Mouse (Mus musculus) neural tube, embryonic 10.5 days (tissue): Measurements from ENCODE around the gene Mtmr4.

ENCODE experiments used
- DNase-seq: peaks from one replicate; pipeline ENCODE4 v3.0.0-alpha.2; 2017; ENCODE audit warnings: low spot score; ENCODE audit errors: extremely low spot score

Mtmr4 gene

GRCm38 (mm10) chr11:87581933-87582710 lies 9.8 kb upstream of the Mtmr4 start:
- DNase-seq, result no peak

- no peak for DNase-seq
These were observed 8.5 kb upstream of the Mtmr4 start for GRCm38 (mm10) chr11:87583291-87584034.

GRCm38 (mm10) chr11:87584711-87585505 lies 7.1 kb upstream of the Mtmr4 start:
- no peak for DNase-seq

DNA sequence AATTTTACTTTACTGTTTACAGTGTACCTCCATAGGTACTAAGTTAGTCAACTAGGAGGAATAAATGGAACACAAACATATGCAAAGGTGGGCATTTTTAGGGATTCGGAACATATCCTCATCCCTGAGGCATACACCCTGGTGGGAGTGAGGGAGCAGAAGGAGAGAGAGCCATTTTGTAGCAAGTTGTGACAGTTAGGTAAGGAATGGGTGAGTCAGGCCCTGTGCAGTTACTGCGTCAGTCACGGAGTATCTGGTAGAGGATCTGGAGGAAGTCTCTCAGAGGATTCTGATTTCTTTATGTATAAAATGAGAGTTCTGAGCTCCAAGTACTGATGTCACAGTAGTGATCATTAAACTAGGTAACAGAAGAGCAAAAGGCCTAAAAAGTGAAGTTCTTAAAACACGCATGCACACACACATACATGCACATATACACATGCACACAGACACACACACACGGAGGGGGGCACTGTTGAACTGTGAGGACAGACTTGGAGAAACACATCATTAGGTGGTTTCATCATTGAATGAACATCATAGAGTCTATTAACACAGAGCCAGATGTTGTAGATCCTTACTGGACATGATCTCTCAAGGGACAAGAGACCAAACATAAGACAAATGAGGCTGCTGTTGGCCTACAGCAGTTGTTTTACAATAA lies 4.6 kb upstream of the Mtmr4 start:
- no peak for DNase-seq

DNA sequence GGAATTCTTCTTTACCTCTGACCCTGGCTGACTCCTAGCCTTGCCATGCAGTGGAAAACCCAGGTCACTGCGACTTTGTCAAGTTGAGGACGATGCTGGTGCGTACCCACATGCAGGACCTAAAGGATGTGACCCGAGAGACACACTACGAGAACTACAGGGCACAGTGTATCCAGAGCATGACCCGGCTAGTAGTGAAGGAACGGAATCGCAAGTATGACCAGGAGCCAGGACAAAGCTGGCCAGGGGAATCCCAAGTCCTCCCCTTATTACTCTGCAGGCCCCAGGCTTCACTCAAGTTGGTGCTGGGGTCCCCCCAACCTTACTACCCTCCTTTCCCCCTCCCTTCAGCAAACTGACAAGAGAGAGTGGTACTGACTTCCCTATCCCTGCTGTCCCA lies 2.4 kb upstream of the Mtmr4 start:
- DNase-seq, result no peak

DNA sequence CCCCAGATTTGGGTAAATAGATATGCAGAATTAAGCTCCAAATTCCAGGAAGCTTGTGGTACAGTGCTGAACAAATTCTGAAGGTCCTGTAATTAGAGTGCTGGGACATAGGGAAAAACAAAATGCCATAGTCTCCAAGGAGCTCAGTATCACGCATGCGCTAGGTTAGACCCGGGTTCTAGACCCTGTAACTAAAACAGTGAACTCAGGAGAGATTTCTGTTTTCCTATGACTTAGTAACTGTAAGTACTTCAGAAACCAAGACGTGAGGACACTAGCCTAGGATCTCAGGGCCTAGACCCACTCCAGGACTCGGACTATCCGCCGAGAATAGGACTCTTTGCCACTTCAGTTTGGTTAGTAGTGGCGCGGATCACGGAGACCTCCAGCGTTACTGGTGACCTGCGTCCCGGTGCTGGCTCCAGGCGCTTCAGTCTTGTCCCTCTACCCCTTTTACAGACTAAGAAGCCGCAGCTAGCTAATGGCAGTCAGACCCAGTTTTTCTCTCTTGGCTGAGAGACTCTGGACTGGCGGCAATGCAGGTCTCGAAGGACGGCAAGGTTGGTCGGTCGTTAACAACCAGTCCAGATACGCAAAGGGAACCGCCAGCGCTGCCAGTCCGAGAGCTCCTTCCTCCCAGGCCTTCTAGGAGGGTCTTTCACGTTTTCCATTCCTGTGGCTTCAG lies 979 bp upstream of the Mtmr4 start:
- DNase-seq, result peak; percentile 61

DNA sequence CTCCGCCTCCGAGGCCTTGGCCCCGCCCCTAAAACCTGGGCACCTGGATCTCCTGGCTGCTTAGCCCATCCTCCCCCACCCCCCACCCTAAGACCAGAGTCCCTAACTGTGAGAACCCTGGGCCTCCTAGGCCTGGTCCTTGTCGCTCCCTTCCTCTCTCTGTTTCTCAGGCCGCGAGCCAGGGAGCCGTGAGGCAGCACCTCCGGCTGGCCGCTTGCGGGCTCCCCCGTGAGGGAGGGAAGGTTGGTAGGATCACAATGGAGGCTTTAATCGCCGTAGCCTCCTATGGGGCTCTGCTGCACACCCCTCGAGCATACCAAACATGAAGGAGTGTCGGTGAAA lies 363 bp downstream of the Mtmr4 start:
- DNase-seq, result no peak

GRCm38 (mm10) chr11:87592713-87593598 lies 994 bp downstream of the Mtmr4 start:
- no peak for DNase-seq

- peak; percentile 86 for DNase-seq
These were observed 3.4 kb downstream of the Mtmr4 start for GRCm38 (mm10) chr11:87595327-87595841.

GRCm38 (mm10) chr11:87595976-87596375 lies 4.0 kb downstream of the Mtmr4 start:
- no peak for DNase-seq

DNA sequence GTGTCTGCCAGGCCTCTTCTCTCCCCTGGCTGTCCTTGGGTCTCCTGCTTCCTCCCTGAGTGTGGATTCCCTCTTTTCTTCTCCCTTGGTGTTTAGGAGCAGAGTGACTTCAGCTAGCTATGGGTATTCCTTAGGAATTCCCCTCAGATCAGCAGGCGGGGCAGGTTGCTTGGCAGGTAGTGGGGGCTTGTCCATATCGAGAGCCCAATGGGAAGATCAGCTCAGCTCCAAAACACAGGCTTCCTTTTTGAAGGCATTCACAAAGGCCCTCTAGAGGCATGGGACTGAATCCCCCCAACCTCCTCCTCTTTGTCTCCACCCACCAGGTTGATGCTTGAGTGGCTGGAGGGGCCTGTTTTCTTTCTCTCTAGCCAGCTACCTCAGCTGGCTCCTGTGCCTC lies 4.5 kb downstream of the Mtmr4 start:
- no peak for DNase-seq

GRCm38 (mm10) chr11:87597061-87597460 lies 5.1 kb downstream of the Mtmr4 start:
- no peak for DNase-seq

- no peak for DNase-seq
These were observed 7.6 kb downstream of the Mtmr4 start for GRCm38 (mm10) chr11:87599395-87600089.

DNA sequence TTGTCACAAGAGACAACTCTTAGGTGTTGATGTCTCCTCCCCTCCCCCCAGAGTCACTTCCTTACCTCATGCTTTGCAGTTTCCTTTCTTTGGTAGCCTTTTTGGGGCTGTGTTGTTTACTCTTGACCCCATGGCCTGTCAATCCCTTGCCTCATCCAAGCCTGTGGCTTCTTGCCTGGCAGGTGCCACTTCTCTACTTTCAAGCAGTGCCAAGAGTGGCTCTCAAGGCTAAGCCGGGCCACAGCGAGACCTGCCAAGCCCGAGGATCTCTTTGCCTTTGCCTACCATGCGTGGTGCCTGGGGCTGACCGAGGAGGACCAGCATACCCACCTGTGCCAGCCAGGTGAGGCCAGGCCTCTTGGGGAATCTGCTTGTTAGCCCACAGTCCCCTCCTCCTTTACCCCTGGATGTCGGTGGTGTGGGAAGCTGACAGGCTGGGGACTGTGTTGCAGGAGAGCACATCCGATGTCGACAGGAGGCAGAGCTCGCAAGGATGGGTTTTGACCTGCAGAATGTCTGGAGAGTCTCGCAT lies 8.4 kb downstream of the Mtmr4 start:
- DNase-seq, result no peak

GRCm38 (mm10) chr11:87602234-87602633 lies 10.3 kb downstream of the Mtmr4 start:
- DNase-seq, result no peak

DNA sequence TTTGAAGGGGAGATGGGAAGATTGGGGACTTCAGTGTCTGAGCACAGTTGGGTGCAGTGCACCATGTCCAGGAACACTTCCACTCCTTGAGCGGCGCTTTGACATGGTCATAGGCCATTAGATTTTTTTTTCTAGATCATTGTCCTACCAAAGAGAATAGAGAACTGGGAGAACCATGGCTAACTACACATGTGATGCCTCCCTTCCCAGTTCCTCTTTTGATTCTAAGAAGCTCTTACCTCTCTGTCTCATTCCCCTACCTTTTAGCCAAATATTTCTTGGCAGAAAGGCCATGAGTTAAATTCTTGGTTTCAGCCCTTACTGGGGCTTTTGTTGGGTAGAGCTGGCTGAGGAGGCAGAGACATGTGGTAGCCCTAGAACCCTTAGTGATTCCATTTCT lies 11.6 kb downstream of the Mtmr4 start:
- no peak for DNase-seq

DNA sequence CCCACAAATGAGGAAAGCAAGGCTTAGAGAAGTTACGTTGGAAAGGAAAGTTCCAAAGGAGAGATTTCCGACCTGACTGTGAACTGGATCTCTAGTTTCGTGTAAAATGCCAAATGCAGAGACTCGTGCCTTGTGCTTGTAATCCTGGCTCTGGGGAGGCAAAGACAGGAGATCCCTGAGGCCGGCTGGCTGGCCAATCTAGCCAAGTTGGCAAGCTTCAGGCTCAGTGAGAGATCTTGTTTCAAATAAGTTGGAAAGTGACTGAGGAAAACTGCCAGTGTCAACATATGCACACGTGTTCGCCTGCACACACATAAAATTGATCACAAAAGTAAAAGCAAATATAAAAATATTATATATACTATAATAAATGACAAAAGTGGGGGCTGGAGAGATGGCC lies 17.3 kb downstream of the Mtmr4 start:
- no peak for DNase-seq

GRCm38 (mm10) chr11:87611547-87611946 lies 19.6 kb downstream of the Mtmr4 start:
- DNase-seq, result no peak

DNA sequence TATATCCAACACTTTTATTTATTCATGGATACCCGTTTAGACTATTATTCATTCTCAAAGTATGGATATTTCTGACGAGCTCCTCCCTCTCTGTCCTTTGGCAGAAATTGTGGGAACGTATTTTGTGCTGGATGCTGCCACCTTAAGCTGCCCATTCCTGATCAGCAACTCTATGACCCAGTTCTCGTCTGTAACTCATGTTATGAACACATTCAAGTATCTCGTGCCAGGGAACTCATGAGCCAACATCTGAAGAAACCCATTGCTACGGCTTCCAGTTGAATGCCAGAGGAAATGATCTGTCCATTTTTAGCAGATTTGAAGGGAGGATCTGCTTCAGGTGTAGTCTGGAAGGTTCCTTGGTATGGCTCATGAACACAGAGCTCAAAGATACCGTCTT lies 22.0 kb downstream of the Mtmr4 start:
- no peak for DNase-seq
